Mouse (Mus musculus): ENCODE measurements around the gene Chka. TPM values are rescaled to one million over a fixed set of nuclear protein-coding genes. Genes with fewer than 3 reads are reported as not detected.

Gene Chka
- total RNA-seq, 2 experiments from 2014 or later = 88.7 to 104 TPM

GRCm38 (mm10) chr19:3912337-3913204 is 61.0 kb downstream of the Chka start, which contains the start of gene Ndufs8:
TSS of gene Ndufs8 (minus strand) at chr19:3912774.
- intact Hi-C loops (cut with DNase I) = no loop called here
- DNase-seq = peak; percentile 89

GRCm38 (mm10) chr19:3913692-3914091 is 62.1 kb downstream of the Chka start:
- intact Hi-C loops (cut with DNase I) = no loop called here
- DNase-seq = no peak

GRCm38 (mm10) chr19:3914535-3914934 is 63.0 kb downstream of the Chka start:
- intact Hi-C loops (cut with DNase I) = no loop called here
- no peak for DNase-seq

- no peak for DNase-seq
- intact Hi-C loops (cut with DNase I) = no loop called here
Measured at GRCm38 (mm10) chr19:3916727-3917126, 65.2 kb downstream of the Chka start.

- DNase-seq = no peak
- intact Hi-C loops (cut with DNase I) = no loop called here
Measured at GRCm38 (mm10) chr19:3919928-3920327, 68.4 kb downstream of the Chka start.

- DNase-seq = no peak
- intact Hi-C loops (cut with DNase I) = no loop called here
Measured at GRCm38 (mm10) chr19:3922661-3923371, 71.2 kb downstream of the Chka start.

GRCm38 (mm10) chr19:3923586-3923985 is 72.0 kb downstream of the Chka start:
- intact Hi-C loops (cut with DNase I) = no loop called here
- no peak for DNase-seq

- DNase-seq = no peak
- intact Hi-C loops (cut with DNase I) = no loop called here
Measured at GRCm38 (mm10) chr19:3924190-3924589, 72.6 kb downstream of the Chka start.

GRCm38 (mm10) chr19:3924868-3925267 is 73.3 kb downstream of the Chka start:
- no peak for DNase-seq
- intact Hi-C loops (cut with DNase I) = no loop called here

GRCm38 (mm10) chr19:3925859-3926258 is 74.3 kb downstream of the Chka start:
- DNase-seq = no peak
- intact Hi-C loops (cut with DNase I) = no loop called here

- DNase-seq = no peak
- intact Hi-C loops (cut with DNase I) = no loop called here
Measured at GRCm38 (mm10) chr19:3926279-3926678, 74.7 kb downstream of the Chka start.

GRCm38 (mm10) chr19:3926685-3927084 is 75.1 kb downstream of the Chka start:
- no peak for DNase-seq
- intact Hi-C loops (cut with DNase I) = no loop called here

- no peak for DNase-seq
- intact Hi-C loops (cut with DNase I) = no loop called here
Measured at GRCm38 (mm10) chr19:3927989-3928388, 76.4 kb downstream of the Chka start.

GRCm38 (mm10) chr19:3928779-3929178 is 77.2 kb downstream of the Chka start:
- no peak for DNase-seq
- intact Hi-C loops (cut with DNase I) = no loop called here

- intact Hi-C loops (cut with DNase I) = no loop called here
- peak; percentile 82 for DNase-seq
Measured at GRCm38 (mm10) chr19:3929211-3929941, 77.8 kb downstream of the Chka start, which contains the start of gene Aldh3b1. TSS of gene Aldh3b1 (minus strand) at chr19:3929808.

- intact Hi-C loops (cut with DNase I) = no loop called here
- no peak for DNase-seq
Measured at GRCm38 (mm10) chr19:3930262-3931057, 78.9 kb downstream of the Chka start.

- DNase-seq = no peak
Measured at GRCm38 (mm10) chr19:3931716-3932115, 80.1 kb downstream of the Chka start.

GRCm38 (mm10) chr19:3935032-3935895 is 83.7 kb downstream of the Chka start, which contains the start of gene Unc93b1:
TSS of gene Unc93b1 (plus strand) at chr19:3935186.
- DNase-seq = no peak
- intact Hi-C loops (cut with DNase I) = no loop called here

More at GRCm38 (mm10) chr19:3931716-3932115, 80.1 kb downstream of the Chka start:
- intact Hi-C loops (cut with DNase I) = no loop called here

Measured in left cerebral cortex, postnatal 4 days (tissue).